Mouse (Mus musculus): ENCODE data around the gene Alkbh8. TPM values are rescaled to one million over a fixed set of nuclear protein-coding genes. Genes with fewer than 3 reads are reported as not detected.

Alkbh8 gene
- total RNA-seq, 4 experiments from 2014 or later: 39.9 to 45.0 (median 42.5) TPM

Other genes starting within 250 kb of the Alkbh8 start
- 10 to 100 TPM; 19.7 to 25.7 (median 22.9) TPM for gene Cwf19l2, start 68.5 kb downstream of the Alkbh8 start, total RNA-seq (2022)
- gene Gucy1a2, start 197.6 kb downstream of the Alkbh8 start, total RNA-seq (2022): 10 to 100 TPM; 58.0 to 70.0 (median 61.7) TPM

Data from layer of hippocampus, adult 8-10 months (tissue).